Mouse (Mus musculus) kidney, embryonic 16.5 days (tissue): ENCODE measurements around the gene Mitd1. TPM values are rescaled to one million over a fixed set of nuclear protein-coding genes. Genes with fewer than 3 reads are reported as not detected.

Source experiments
- ATAC-seq: fragments of 200-750 bp; cut with Nextera tagmentation; 2 replicates; pipeline ENCODE4 v1.8.0; 2017; ENCODE audit warnings: moderate TSS enrichment; ENCODE audit not compliant: low FRiP score, low TSS enrichment
- H3K27ac ChIP-seq: fragments of 300-500 bp; sonication (generic); 2 replicates; pipeline ENCODE4 v1.5.1; 2014; ENCODE audit warnings: low read length
- H3K27me3 ChIP-seq: fragments of 300-500 bp; sonication (generic); 2 replicates; pipeline ENCODE4 v1.6.1; 2014; ENCODE audit warnings: low read length, control low read depth, mixed read lengths; ENCODE audit not compliant: insufficient read depth
- H3K36me3 ChIP-seq: fragments of 300-500 bp; sonication (generic); 2 replicates; pipeline ENCODE4 v1.6.1; 2014; ENCODE audit warnings: low read length, control low read depth, mixed read lengths; ENCODE audit not compliant: insufficient read depth
- H3K4me1 ChIP-seq: fragments of 300-500 bp; sonication (generic); 2 replicates; pipeline ENCODE4 v1.6.1; 2014; ENCODE audit warnings: low read length, control low read depth, mixed read lengths; ENCODE audit not compliant: insufficient read depth
- H3K4me2 ChIP-seq: fragments of 300-500 bp; sonication (generic); replicated peaks from 2 replicates; pipeline ENCODE4 v1.6.1; 2014; ENCODE audit warnings: low read depth, low read length
- H3K4me3 ChIP-seq: fragments of 300-500 bp; sonication (generic); 2 replicates; pipeline ENCODE4 v1.5.1; 2014; ENCODE audit warnings: mild to moderate bottlenecking, low read length
- H3K9ac ChIP-seq: fragments of 300-500 bp; sonication (generic); replicated peaks from 2 replicates; pipeline ENCODE4 v1.6.1; 2014; ENCODE audit warnings: low read length
- H3K9me3 ChIP-seq: fragments of 300-500 bp; sonication (generic); 2 replicates; pipeline ENCODE4 v1.6.1; 2016; ENCODE audit warnings: low read length, control low read depth
- WGBS: fragments of 180-500 bp; shearing (Covaris S2); extraction: QIAGEN DNeasy Blood & Tissue Kit; methylation state at CpG from one replicate; pipeline ENCODE4 v1.1.7; 2014; 5-methylcytosine and 5-hydroxymethylcytosine counted together
- polyA plus RNA-seq: library from polyadenylated mRNA; unstranded; fragments of >200 nt; fragmentation: Nextera tagmentation; extraction: Ambion mirVana; gene quantifications from 2 replicates; pipeline ENCODE4 v1.2.1, GENCODE M21; 2015

Gene Mitd1
- polyA plus RNA-seq, 1 experiment from 2014 or later: 23.9 TPM

GRCm38 (mm10) chr1:37871704-37872103, 18.5 kb downstream of the Mitd1 start, which contains the start of gene Lipt1:
Gene Lipt1 (plus strand): TSS chr1:37871738.
- Histone ChIP-seq H3K4me2 (peak within 1 kb of the TSS; percentile 52), H3K4me1 (peaks cover 5% of the 10 kb centered on the region; the same call in 1 of the 2 replicates), H3K9me3 (peaks cover 11% of the 10 kb centered on the region; the same call in 1 of the 2 replicates), H3K4me3 (peak within 1 kb of the TSS; percentile 67), H3K27ac (peak within 1 kb of the TSS; percentile 86), H3K36me3 (peaks cover 20% of the 10 kb centered on the region), H3K9ac (peak within 1 kb of the TSS; percentile 71), H3K27me3 (no peaks in the 10 kb centered on the region)
- whole genome bisulfite sequencing: 4% methylated on average over 7 of the region's 7 CpGs
- ATAC-seq: peak; percentile 80

GRCm38 (mm10) chr1:37869362-37869761, 20.8 kb downstream of the Mitd1 start:
- WGBS: 45% methylated on average over 2 of the region's 2 CpGs

GRCm38 (mm10) chr1:37868640-37869039, 21.6 kb downstream of the Mitd1 start:
- Histone ChIP-seq H3K27ac (no peak overlapping the region), H3K4me2 (no peak overlapping the region), H3K9me3 (no peaks in the 10 kb centered on the region), H3K9ac (no peak overlapping the region), H3K36me3 (no peaks in the 10 kb centered on the region), H3K4me1 (peaks cover 10% of the 10 kb centered on the region; the same call in 1 of the 2 replicates), H3K4me3 (no peak overlapping the region), H3K27me3 (no peaks in the 10 kb centered on the region)
- 60% methylated on average over 10 of the region's 10 CpGs for WGBS
- ATAC-seq: no peak

More at GRCm38 (mm10) chr1:37869362-37869761, 20.8 kb downstream of the Mitd1 start:
- no peak overlapping the region for H3K4me2 ChIP-seq
- no peak overlapping the region for H3K27ac ChIP-seq
- no peaks in the 10 kb centered on the region for H3K27me3 ChIP-seq
- no peak for ATAC-seq
- H3K4me1 ChIP-seq: peaks cover 10% of the 10 kb centered on the region; the same call in 1 of the 2 replicates
- H3K9me3 ChIP-seq: no peaks in the 10 kb centered on the region
- no peak overlapping the region for H3K4me3 ChIP-seq
- no peak overlapping the region for H3K9ac ChIP-seq
- no peaks in the 10 kb centered on the region for H3K36me3 ChIP-seq

GRCm38 (mm10) chr1:37867684-37868322, 22.4 kb downstream of the Mitd1 start:
- ATAC-seq: no peak
- 69% methylated on average over 10 of the region's 10 CpGs for WGBS

GRCm38 (mm10) chr1:37867056-37867455, 23.2 kb downstream of the Mitd1 start:
- no peaks in the 10 kb centered on the region for H3K9me3 ChIP-seq
- 78% methylated on average over 1 of the region's 1 CpGs for WGBS
- no peak overlapping the region for H3K4me2 ChIP-seq
- H3K4me1 ChIP-seq: peaks cover 10% of the 10 kb centered on the region; the same call in 1 of the 2 replicates
- no peak for ATAC-seq
- no peak overlapping the region for H3K4me3 ChIP-seq
- H3K27me3 ChIP-seq: no peaks in the 10 kb centered on the region
- H3K36me3 ChIP-seq: no peaks in the 10 kb centered on the region
- H3K9ac ChIP-seq: no peak overlapping the region
- H3K27ac ChIP-seq: no peak overlapping the region

More at GRCm38 (mm10) chr1:37867684-37868322, 22.4 kb downstream of the Mitd1 start:
- peaks cover 10% of the 10 kb centered on the region; the same call in 1 of the 2 replicates for H3K4me1 ChIP-seq
- no peak overlapping the region for H3K9ac ChIP-seq
- no peaks in the 10 kb centered on the region for H3K27me3 ChIP-seq
- H3K27ac ChIP-seq: no peak overlapping the region
- no peaks in the 10 kb centered on the region for H3K36me3 ChIP-seq
- no peaks in the 10 kb centered on the region for H3K9me3 ChIP-seq
- H3K4me2 ChIP-seq: no peak overlapping the region
- H3K4me3 ChIP-seq: no peak overlapping the region

- Histone ChIP-seq H3K4me2 (peak within 1 kb of the TSS; percentile 88), H3K36me3 (no peaks in the 10 kb centered on the region), H3K9me3 (no peaks in the 10 kb centered on the region), H3K9ac (peak within 1 kb of the TSS; percentile 83), H3K27me3 (no peaks in the 10 kb centered on the region), H3K27ac (peak within 1 kb of the TSS; percentile 94), H3K4me1 (peaks cover 5% of the 10 kb centered on the region; the same call in 1 of the 2 replicates), H3K4me3 (peak within 1 kb of the TSS; percentile 76)
- 82% methylated on average over 6 of the region's 6 CpGs for WGBS
- ATAC-seq: no peak
Measured at GRCm38 (mm10) chr1:37866286-37866685, 23.9 kb downstream of the Mitd1 start, which contains the start of gene Tsga10. Gene Tsga10 (minus strand): TSS chr1:37866429.

GRCm38 (mm10) chr1:37865401-37866215, 24.6 kb downstream of the Mitd1 start:
- no peaks in the 10 kb centered on the region for H3K27me3 ChIP-seq
- no peaks in the 10 kb centered on the region for H3K9me3 ChIP-seq
- peak overlapping the region; percentile 76 for H3K4me3 ChIP-seq
- H3K27ac ChIP-seq: peak overlapping the region; percentile 94
- peak overlapping the region; percentile 88 for H3K4me2 ChIP-seq
- H3K4me1 ChIP-seq: peaks cover 5% of the 10 kb centered on the region; the same call in 1 of the 2 replicates
- WGBS: 11% methylated on average over 23 of the region's 23 CpGs
- H3K9ac ChIP-seq: peak overlapping the region; percentile 83
- no peak for ATAC-seq
- no peaks in the 10 kb centered on the region for H3K36me3 ChIP-seq

- H3K9me3 ChIP-seq: no peaks in the 10 kb centered on the region
- H3K27me3 ChIP-seq: no peaks in the 10 kb centered on the region
- peak overlapping the region; percentile 76 for H3K4me3 ChIP-seq
- ATAC-seq: peak; percentile 99
- H3K4me1 ChIP-seq: peaks cover 5% of the 10 kb centered on the region; the same call in 1 of the 2 replicates
- no peaks in the 10 kb centered on the region for H3K36me3 ChIP-seq
- under 1% methylated on average over 81 of the region's 90 CpGs for WGBS
- peak overlapping the region; percentile 94 for H3K27ac ChIP-seq
- peak overlapping the region; percentile 83 for H3K9ac ChIP-seq
- peak overlapping the region; percentile 88 for H3K4me2 ChIP-seq
Measured at GRCm38 (mm10) chr1:37864511-37865400, 25.5 kb downstream of the Mitd1 start.

- 70% methylated on average over 2 of the region's 2 CpGs for WGBS
- ATAC-seq: no peak
- H3K4me1 ChIP-seq: no peaks in the 10 kb centered on the region
- no peaks in the 10 kb centered on the region for H3K27me3 ChIP-seq
- no peaks in the 10 kb centered on the region for H3K9me3 ChIP-seq
- no peaks in the 10 kb centered on the region for H3K36me3 ChIP-seq
- H3K4me3 ChIP-seq: no peak overlapping the region
- H3K9ac ChIP-seq: no peak overlapping the region
- H3K4me2 ChIP-seq: no peak overlapping the region
- H3K27ac ChIP-seq: no peak overlapping the region
Measured at GRCm38 (mm10) chr1:37850696-37851095, 39.5 kb downstream of the Mitd1 start.
